Mouse (Mus musculus): ENCODE measurements around the gene Stx8. TPM values are rescaled to one million over a fixed set of nuclear protein-coding genes. Genes with fewer than 3 reads are reported as not detected.

Stx8 gene
- polyA plus RNA-seq, 1 experiment: 78.2 TPM

- no peak overlapping the region for H3K4me3 ChIP-seq (ENCODE audit: insufficient read depth, low read length)
- H3K27ac ChIP-seq (ENCODE audit: insufficient read depth, low read depth, low read length): no peak overlapping the region
- peaks cover 24% of the 10 kb centered on the region for H3K4me1 ChIP-seq (ENCODE audit: control insufficient read depth, insufficient read depth, low read length)
- no peak for TF ChIP-seq CTCF (IDR thresholded peaks at IDR 0.05; ENCODE audit: low read depth, low read length)
- TF ChIP-seq POLR2A (IDR thresholded peaks at IDR 0.05; ENCODE audit: borderline replicate concordance, low read depth, low read length): no peak
Measured at GRCm38 (mm10) chr11:68199103-68199502, 233.1 kb downstream of the Stx8 start.

- no peak overlapping the region for H3K27ac ChIP-seq (ENCODE audit: insufficient read depth, low read depth, low read length)
- TF ChIP-seq CTCF (IDR thresholded peaks at IDR 0.05; ENCODE audit: low read depth, low read length) (no peak), POLR2A (IDR thresholded peaks at IDR 0.05; ENCODE audit: borderline replicate concordance, low read depth, low read length) (no peak)
- H3K4me3 ChIP-seq (ENCODE audit: insufficient read depth, low read length): no peak overlapping the region
- H3K4me1 ChIP-seq (ENCODE audit: control insufficient read depth, insufficient read depth, low read length): peaks cover 20% of the 10 kb centered on the region
Measured at GRCm38 (mm10) chr11:68199801-68200423, 233.9 kb downstream of the Stx8 start.

GRCm38 (mm10) chr11:68200500-68200899, 234.5 kb downstream of the Stx8 start:
- Histone ChIP-seq H3K27ac (ENCODE audit: insufficient read depth, low read depth, low read length) (no peak overlapping the region), H3K4me3 (ENCODE audit: insufficient read depth, low read length) (no peak overlapping the region), H3K4me1 (ENCODE audit: control insufficient read depth, insufficient read depth, low read length) (peaks cover 14% of the 10 kb centered on the region)
- no peak for TF ChIP-seq POLR2A (IDR thresholded peaks at IDR 0.05; ENCODE audit: borderline replicate concordance, low read depth, low read length)
- no peak for TF ChIP-seq CTCF (IDR thresholded peaks at IDR 0.05; ENCODE audit: low read depth, low read length)

- TF ChIP-seq POLR2A (IDR thresholded peaks at IDR 0.05; ENCODE audit: borderline replicate concordance, low read depth, low read length) (no peak), CTCF (IDR thresholded peaks at IDR 0.05; ENCODE audit: low read depth, low read length) (no peak)
- Histone ChIP-seq H3K4me1 (ENCODE audit: control insufficient read depth, insufficient read depth, low read length) (peaks cover 9% of the 10 kb centered on the region), H3K27ac (ENCODE audit: insufficient read depth, low read depth, low read length) (no peak overlapping the region), H3K4me3 (ENCODE audit: insufficient read depth, low read length) (no peak overlapping the region)
Measured at GRCm38 (mm10) chr11:68201063-68201462, 235.1 kb downstream of the Stx8 start.

- Histone ChIP-seq H3K27ac (ENCODE audit: insufficient read depth, low read depth, low read length) (no peak overlapping the region), H3K4me3 (ENCODE audit: insufficient read depth, low read length) (no peak overlapping the region), H3K4me1 (ENCODE audit: control insufficient read depth, insufficient read depth, low read length) (no peaks in the 10 kb centered on the region)
- no peak for TF ChIP-seq POLR2A (IDR thresholded peaks at IDR 0.05; ENCODE audit: borderline replicate concordance, low read depth, low read length)
- no peak for TF ChIP-seq CTCF (IDR thresholded peaks at IDR 0.05; ENCODE audit: low read depth, low read length)
Measured at GRCm38 (mm10) chr11:68201811-68202459, 235.9 kb downstream of the Stx8 start.

- Histone ChIP-seq H3K4me1 (ENCODE audit: control insufficient read depth, insufficient read depth, low read length) (no peaks in the 10 kb centered on the region), H3K4me3 (ENCODE audit: insufficient read depth, low read length) (no peak overlapping the region), H3K27ac (ENCODE audit: insufficient read depth, low read depth, low read length) (no peak overlapping the region)
- no peak for TF ChIP-seq CTCF (IDR thresholded peaks at IDR 0.05; ENCODE audit: low read depth, low read length)
- no peak for TF ChIP-seq POLR2A (IDR thresholded peaks at IDR 0.05; ENCODE audit: borderline replicate concordance, low read depth, low read length)
Measured at GRCm38 (mm10) chr11:68202561-68202960, 236.6 kb downstream of the Stx8 start.

GRCm38 (mm10) chr11:68203658-68204315, 237.8 kb downstream of the Stx8 start:
- no peak overlapping the region for H3K4me3 ChIP-seq (ENCODE audit: insufficient read depth, low read length)
- no peak overlapping the region for H3K27ac ChIP-seq (ENCODE audit: insufficient read depth, low read depth, low read length)
- no peak for TF ChIP-seq CTCF (IDR thresholded peaks at IDR 0.05; ENCODE audit: low read depth, low read length)
- no peak for TF ChIP-seq POLR2A (IDR thresholded peaks at IDR 0.05; ENCODE audit: borderline replicate concordance, low read depth, low read length)
- no peaks in the 10 kb centered on the region for H3K4me1 ChIP-seq (ENCODE audit: control insufficient read depth, insufficient read depth, low read length)

- no peak overlapping the region for H3K27ac ChIP-seq (ENCODE audit: insufficient read depth, low read depth, low read length)
- TF ChIP-seq CTCF (IDR thresholded peaks at IDR 0.05; ENCODE audit: low read depth, low read length) (no peak), POLR2A (IDR thresholded peaks at IDR 0.05; ENCODE audit: borderline replicate concordance, low read depth, low read length) (no peak)
- no peak overlapping the region for H3K4me3 ChIP-seq (ENCODE audit: insufficient read depth, low read length)
- peaks cover under 1% of the 10 kb centered on the region; the same call in 1 of the 2 replicates for H3K4me1 ChIP-seq (ENCODE audit: control insufficient read depth, insufficient read depth, low read length)
Measured at GRCm38 (mm10) chr11:68204407-68204806, 238.4 kb downstream of the Stx8 start.

GRCm38 (mm10) chr11:68205572-68206229, 239.7 kb downstream of the Stx8 start:
- H3K4me1 ChIP-seq (ENCODE audit: control insufficient read depth, insufficient read depth, low read length): peaks cover 4% of the 10 kb centered on the region
- no peak overlapping the region for H3K27ac ChIP-seq (ENCODE audit: insufficient read depth, low read depth, low read length)
- TF ChIP-seq CTCF (IDR thresholded peaks at IDR 0.05; ENCODE audit: low read depth, low read length) (no peak), POLR2A (IDR thresholded peaks at IDR 0.05; ENCODE audit: borderline replicate concordance, low read depth, low read length) (no peak)
- no peak overlapping the region for H3K4me3 ChIP-seq (ENCODE audit: insufficient read depth, low read length)

All from bone marrow macrophage, adult 2 months (primary cell).